ENCODE assay signal across 25 mouse cellular contexts in genomic region chr9:8996494-8996893, GRCm38 (mm10). TPM values are rescaled to one million over a fixed set of nuclear protein-coding genes. Genes with fewer than 3 reads are reported as not detected.
A peak's percentile ranks its signal among the peaks of the same experiment; 100 is the strongest.
DNase-seq lines count a peak whose midpoint lies in the region; ATAC-seq lines count a peak whose summit lies in the region.
"Had no signal": no experiment of that assay in that cellular context is flagged by ENCODE, and none has a peak within 500 bp of the region (broad histone marks: within the 10 kb centered on the region; RNA-seq: fewer than 3 reads in every experiment).

No protein-coding gene starts in this region.

- H3K4me1 ChIP-seq in midbrain, embryonic 10.5 days, result no peaks in the 10 kb centered on the region

- 90% methylated on average over 2 of the region's 2 CpGs for WGBS in midbrain, embryonic 10.5 days

- H3K36me3 ChIP-seq in midbrain, embryonic 10.5 days, result no peaks in the 10 kb centered on the region
- H3K36me3 ChIP-seq: G1E had no signal

- peak; percentile 91 for ATAC-seq in common myeloid progenitor, adult 5-6 weeks (replicated peaks; ENCODE audit: low read depth, poor library complexity, severe bottlenecking)
- ATAC-seq in granulocyte monocyte progenitor cell, adult 5-6 weeks (replicated peaks; ENCODE audit: poor library complexity, severe bottlenecking), result peak; percentile 58
- peak; percentile 89 to 92 for ATAC-seq in hematopoietic stem cell, adult 5-6 weeks (replicated peaks in 1 of 2; ENCODE audit: insufficient read depth in 1 of 2, low FRiP score in 2 of 2, low TSS enrichment in 1 of 2, low read depth in 1 of 2, poor library complexity in 2 of 2, severe bottlenecking in 2 of 2)
- peak; percentile 82 for ATAC-seq in megakaryocyte progenitor cell, adult 5-6 weeks (replicated peaks; ENCODE audit: poor library complexity)
- ATAC-seq: activated CD4-positive, CD25-positive, alpha-beta regulatory T cell, adult 4 months; CD4-positive, CD25-positive, alpha-beta regulatory T cell, adult 4 months; Patski had no signal

- no peaks in the 10 kb centered on the region for H3K9me3 ChIP-seq in midbrain, embryonic 10.5 days (replicated peaks)
- H3K9me3 ChIP-seq: G1E had no signal

- no peak overlapping the region for H3K27ac ChIP-seq in midbrain, embryonic 10.5 days (replicated peaks)

- H3K4me3 ChIP-seq in midbrain, embryonic 10.5 days, result no peak overlapping the region

- no peak for DNase-seq in lung, postnatal 10 days
- DNase-seq in lung, postnatal 25 days (ENCODE audit: low spot score), result no peak
- no peak for DNase-seq in midbrain, embryonic 10.5 days (ENCODE audit: low spot score)
- DNase-seq in cerebellum, postnatal 14 days, result no peak
- DNase-seq: adrenal gland, adult 2 months; adrenal gland, adult 8-10 months; adrenal gland, postnatal 10 days; adrenal gland, postnatal 14 days; adrenal gland, postnatal 25 days; adrenal gland, postnatal 36 days; B cell, adult 2 months; cerebellum, adult 11 months; cerebellum, adult 11-12 months had no signal

- H3K27me3 ChIP-seq in midbrain, embryonic 10.5 days (ENCODE audit: low read depth, poor library complexity, severe bottlenecking), result no peaks in the 10 kb centered on the region
- H3K27me3 ChIP-seq: CH12.LX, Patski had no signal

RNA-seq across cellular contexts. Expression of gene Gm16485, which starts 24.9 kb away (rescaled TPM):
- not detected in 2 replicates for total RNA-seq in common myeloid progenitor, adult 5-6 weeks (2017)
- total RNA-seq in granulocyte monocyte progenitor cell, adult 5-6 weeks (2014; fragmentation: Nextera tagmentation), result not detected in 2 replicates
- total RNA-seq in granulocyte monocyte progenitor cell, adult 5-6 weeks (2017), result not detected in 2 replicates
- total RNA-seq in hematopoietic stem cell, adult 5-6 weeks (2017), result 0.50 TPM in 1 of 2 replicates, not detected in the other
- total RNA-seq in megakaryocyte progenitor cell, adult 5-6 weeks (2015), result 0.07 TPM in 1 of 2 replicates, not detected in the other
- not detected in 2 replicates for total RNA-seq in megakaryocyte progenitor cell, adult 5-6 weeks (2017)
- 0.05 TPM in 1 of 2 replicates, not detected in the other for polyA plus RNA-seq in midbrain, embryonic 10.5 days (2016; fragmentation: Nextera tagmentation; extraction: Ambion mirVana)
- total RNA-seq: adrenal gland, postnatal 10 days; adrenal gland, postnatal 14 days; adrenal gland, postnatal 36 days; CH12.LX; ES-E14; MEL had no signal
- polyA plus RNA-seq: adrenal gland, adult 2 months; C2C12; CD4-positive, CD25-positive, alpha-beta regulatory T cell, adult 4 months; G1E; Patski had no signal
